Mouse (Mus musculus) hindbrain, postnatal 0 days (tissue): Measurements from ENCODE around the gene Adamtsl4. TPM values are rescaled to one million over a fixed set of nuclear protein-coding genes. Genes with fewer than 3 reads are reported as not detected.
"Not testable (repeated sequence)": the region's sequence is repeated elsewhere in the genome, so short reads cannot be mapped to it uniquely, and the experiment has no call there.

Experiments
- ATAC-seq: fragments of 200-750 bp; cut with Nextera tagmentation; 2 replicates; pipeline ENCODE4 v1.8.0; 2017; ENCODE audit warnings: mild to moderate bottlenecking, moderate TSS enrichment, moderate library complexity
- DNase-seq: peaks from one replicate; pipeline ENCODE4 v3.0.0-alpha.2; 2015; ENCODE audit warnings: low spot score
- H3K27ac ChIP-seq: fragments of 300-500 bp; sonication (generic); 2 replicates; pipeline ENCODE4 v1.5.1; 2014; ENCODE audit warnings: mild to moderate bottlenecking
- H3K27me3 ChIP-seq: fragments of 300-500 bp; sonication (generic); 2 replicates; pipeline ENCODE4 v1.6.1; 2014; ENCODE audit warnings: low read length, mixed read lengths; ENCODE audit not compliant: insufficient read depth
- H3K36me3 ChIP-seq: fragments of 300-500 bp; sonication (generic); 2 replicates; pipeline ENCODE4 v1.6.1; 2014; ENCODE audit warnings: low read length, mixed read lengths; ENCODE audit not compliant: insufficient read depth
- H3K4me1 ChIP-seq: fragments of 300-500 bp; sonication (generic); 2 replicates; pipeline ENCODE4 v1.6.1; 2014; ENCODE audit warnings: antibody characterized with exemption, low read length, mixed read lengths; ENCODE audit not compliant: insufficient read depth
- H3K4me2 ChIP-seq: fragments of 300-500 bp; sonication (generic); 2 replicates; pipeline ENCODE4 v1.6.1; 2014; ENCODE audit warnings: low read depth, mild to moderate bottlenecking, low read length, moderate library complexity, mixed read lengths
- H3K4me3 ChIP-seq: fragments of 300-500 bp; sonication (generic); 2 replicates; pipeline ENCODE4 v1.5.1; 2014; ENCODE audit warnings: low read length
- H3K9ac ChIP-seq: fragments of 300-500 bp; sonication (generic); replicated peaks from 2 replicates; pipeline ENCODE4 v1.6.1; 2014; ENCODE audit warnings: mild to moderate bottlenecking, low read length, moderate library complexity, mixed read lengths
- H3K9me3 ChIP-seq: fragments of 300-500 bp; sonication (generic); 2 replicates; pipeline ENCODE4 v1.6.1; 2016; ENCODE audit warnings: low read length, mixed read lengths
- CTCF ChIP-seq: IDR thresholded peaks from 2 replicates; pipeline ENCODE4 v1.5.1; 2016; ENCODE audit warnings: antibody characterized with exemption, control low read depth, low read depth
- WGBS: fragments of 180-500 bp; shearing (Covaris S2); extraction: QIAGEN DNeasy Blood & Tissue Kit; methylation state at CpG from one replicate; pipeline ENCODE4 v1.1.7; 2014; 5-methylcytosine and 5-hydroxymethylcytosine counted together
- polyA plus RNA-seq: library from polyadenylated mRNA; unstranded; fragments of >200 nt; fragmentation: Nextera tagmentation; extraction: Ambion mirVana; gene quantifications from 2 replicates; pipeline ENCODE4 v1.2.1, GENCODE M21; 2015
- total RNA-seq: library from RNA; depleted of rRNA; stranded (reverse); fragments of >200 nt; gene quantifications from 2 replicates; pipeline ENCODE4 v1.2.3, GENCODE M21; 2014

Gene Adamtsl4
- total and polyA plus RNA-seq, 2 experiments from 2014 or later: 1.6 to 2.1 TPM

DNA sequence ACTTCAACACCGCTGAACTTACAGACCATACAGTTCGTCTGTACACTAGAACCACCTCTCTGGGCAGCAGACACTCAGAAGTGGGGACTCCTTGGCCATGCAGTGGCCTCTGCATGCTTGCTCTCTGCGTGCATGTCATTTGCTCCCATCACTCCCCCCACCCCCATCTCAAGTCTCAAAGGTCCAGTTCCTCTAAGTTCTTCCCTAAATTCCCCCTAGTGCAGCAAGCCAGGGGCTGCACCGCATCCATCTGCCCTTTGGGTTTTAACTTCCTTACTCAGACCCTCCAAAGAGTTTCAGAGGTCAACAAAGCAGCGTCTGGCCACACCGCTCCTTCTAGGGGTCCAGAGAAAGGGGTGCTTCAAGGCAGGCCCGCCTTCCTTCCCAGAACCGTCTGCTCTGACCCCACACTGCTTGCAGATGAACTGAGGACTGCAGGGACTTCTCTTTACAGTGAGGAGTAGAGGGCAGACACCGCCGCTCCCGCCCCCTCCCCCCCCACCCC, 14.0 kb downstream of the Adamtsl4 start:
- DNase-seq: no peak
- peak; percentile 30 for ATAC-seq
- Histone ChIP-seq H3K4me2 (no peak overlapping the region), H3K9ac (no peak overlapping the region), H3K9me3 (no peaks in the 10 kb centered on the region), H3K4me3 (no peak overlapping the region), H3K27ac (peak overlapping the region; percentile 79), H3K4me1 (no peaks in the 10 kb centered on the region), H3K36me3 (peaks cover 5% of the 10 kb centered on the region; the same call in 1 of the 2 replicates), H3K27me3 (no peaks in the 10 kb centered on the region)
- WGBS: 36% methylated on average over 11 of the region's 11 CpGs
- no peak for TF ChIP-seq CTCF

GRCm38 (mm10) chr3:95672861-95673706, 14.6 kb downstream of the Adamtsl4 start:
- no peaks in the 10 kb centered on the region for H3K27me3 ChIP-seq
- TF ChIP-seq CTCF: no peak
- no peak overlapping the region for H3K4me3 ChIP-seq
- ATAC-seq (no peak), DNase-seq (no peak)
- 50% methylated on average over 10 of the region's 10 CpGs for WGBS
- H3K4me1 ChIP-seq: no peaks in the 10 kb centered on the region
- peaks cover 5% of the 10 kb centered on the region; the same call in 1 of the 2 replicates for H3K36me3 ChIP-seq
- peak overlapping the region; percentile 79 for H3K27ac ChIP-seq
- no peaks in the 10 kb centered on the region for H3K9me3 ChIP-seq
- no peak overlapping the region for H3K9ac ChIP-seq
- H3K4me2 ChIP-seq: no peak overlapping the region

DNA sequence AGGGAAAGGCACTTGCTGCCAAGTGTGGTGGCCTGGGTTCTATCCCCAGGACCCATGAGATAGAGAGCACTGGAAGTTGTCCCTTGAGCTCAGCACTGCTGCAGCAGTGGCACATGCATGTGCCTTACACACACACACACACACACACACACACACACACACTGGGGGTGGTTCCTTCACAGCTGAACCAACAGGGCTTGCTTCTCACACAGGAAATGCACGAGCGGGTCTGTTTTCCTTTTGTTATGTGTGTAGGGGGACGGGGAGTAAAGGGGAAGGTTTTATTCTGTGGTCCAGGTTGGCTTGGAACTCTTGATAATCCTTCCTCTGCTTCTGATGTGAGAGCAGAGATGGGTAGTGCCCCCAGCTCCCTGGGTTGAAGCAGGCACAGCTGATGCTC, 15.3 kb downstream of the Adamtsl4 start:
- H3K4me3 ChIP-seq: no peak overlapping the region

GRCm38 (mm10) chr3:95671201-95671600, 16.5 kb downstream of the Adamtsl4 start:
- Histone ChIP-seq H3K9ac (no peak overlapping the region), H3K36me3 (peaks cover 5% of the 10 kb centered on the region; the same call in 1 of the 2 replicates), H3K4me1 (no peaks in the 10 kb centered on the region), H3K27me3 (no peaks in the 10 kb centered on the region), H3K9me3 (no peaks in the 10 kb centered on the region), H3K4me2 (no peak overlapping the region), H3K4me3 (no peak overlapping the region), H3K27ac (no peak overlapping the region)
- WGBS: 85% methylated on average over 5 of the region's 5 CpGs
- no peak for TF ChIP-seq CTCF
- DNase-seq (no peak), ATAC-seq (no peak)

More for the DNA sequence above, 15.3 kb downstream of the Adamtsl4 start:
- Histone ChIP-seq H3K27ac (no peak overlapping the region; the same call in 1 of the 2 replicates), H3K9me3 (no peaks in the 10 kb centered on the region), H3K9ac (no peak overlapping the region), H3K4me2 (no peak overlapping the region), H3K27me3 (no peaks in the 10 kb centered on the region), H3K36me3 (peaks cover 5% of the 10 kb centered on the region; the same call in 1 of the 2 replicates), H3K4me1 (no peaks in the 10 kb centered on the region)
- WGBS: 56% methylated on average over 3 of the region's 3 CpGs
- no peak for TF ChIP-seq CTCF
- DNase-seq: no peak
- ATAC-seq: no peak

- peak; percentile 32; the same call in 1 of the 2 replicates for TF ChIP-seq CTCF
- H3K27ac ChIP-seq, H3K4me1 ChIP-seq, H3K9me3 ChIP-seq, H3K36me3 ChIP-seq, H3K27me3 ChIP-seq, DNase-seq, H3K4me2 ChIP-seq, H3K9ac ChIP-seq, H3K4me3 ChIP-seq, ATAC-seq: not testable (repeated sequence)
- WGBS: 95% methylated on average over 3 of the region's 3 CpGs
These were observed 17.3 kb downstream of the Adamtsl4 start for GRCm38 (mm10) chr3:95670419-95670818.

GRCm38 (mm10) chr3:95669309-95669665, 18.4 kb downstream of the Adamtsl4 start:
- no peak for ATAC-seq
- Histone ChIP-seq H3K9me3 (no peaks in the 10 kb centered on the region), H3K4me2 (no peak overlapping the region), H3K27ac (peak overlapping the region; percentile 79; the same call in 1 of the 2 replicates), H3K36me3 (peaks cover 5% of the 10 kb centered on the region; the same call in 1 of the 2 replicates), H3K27me3 (no peaks in the 10 kb centered on the region), H3K4me3 (no peak overlapping the region), H3K9ac (no peak overlapping the region), H3K4me1 (no peaks in the 10 kb centered on the region)
- WGBS: 91% methylated on average over 3 of the region's 3 CpGs
- DNase-seq: no peak
- TF ChIP-seq CTCF: no peak
